Mouse (Mus musculus) thymus, postnatal 14 days (tissue): Measurements from ENCODE around the gene Hivep3.

Source experiments
- DNase-seq: peaks from one replicate; pipeline ENCODE4 v3.0.0; 2021

Hivep3 gene

DNA sequence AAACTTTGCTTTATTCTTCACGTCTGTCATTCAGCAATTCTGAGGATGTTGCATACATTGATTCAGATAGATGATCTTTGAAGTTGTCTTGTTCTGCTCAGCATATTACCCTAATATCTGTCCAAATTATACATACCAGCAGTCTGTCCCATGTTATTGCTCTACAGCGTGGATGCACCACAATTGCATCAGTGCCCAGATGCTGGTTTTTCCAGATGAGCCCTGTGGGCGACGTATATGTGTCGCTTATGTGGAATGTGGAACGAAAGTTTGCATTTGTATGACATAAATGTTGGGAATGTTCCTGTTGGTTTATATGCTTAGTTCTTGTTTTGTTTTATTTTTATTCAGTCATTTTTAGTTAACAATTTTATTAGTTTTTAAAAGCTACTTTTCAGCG, 221.4 kb downstream of the Hivep3 start:
- DNase-seq = no peak

GRCm38 (mm10) chr4:119957970-119958369, 224.4 kb downstream of the Hivep3 start:
- no peak for DNase-seq

DNA sequence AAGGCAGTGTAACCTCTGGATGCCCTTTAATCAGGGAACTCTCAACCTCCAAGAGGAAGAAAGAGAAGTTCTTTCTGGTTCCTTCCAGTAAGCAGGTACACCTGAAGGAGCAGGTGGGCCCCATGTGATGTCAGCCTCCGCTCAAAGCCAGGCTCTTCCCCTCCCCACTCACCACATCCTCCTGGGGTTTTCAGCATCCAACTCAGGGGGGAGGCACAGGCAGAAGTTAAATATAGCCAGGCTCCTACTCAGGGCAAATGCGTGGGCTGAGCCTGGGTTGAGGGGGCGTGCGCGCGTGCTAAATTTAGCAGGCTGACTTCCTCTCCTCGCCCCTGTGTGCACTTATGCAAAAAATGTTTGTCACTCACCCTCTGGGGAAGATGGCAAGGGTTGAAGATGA, 225.7 kb downstream of the Hivep3 start:
- peak; percentile 91 for DNase-seq

GRCm38 (mm10) chr4:119959873-119960272, 226.3 kb downstream of the Hivep3 start:
- no peak for DNase-seq

GRCm38 (mm10) chr4:119960523-119960922, 226.9 kb downstream of the Hivep3 start:
- DNase-seq = no peak

DNA sequence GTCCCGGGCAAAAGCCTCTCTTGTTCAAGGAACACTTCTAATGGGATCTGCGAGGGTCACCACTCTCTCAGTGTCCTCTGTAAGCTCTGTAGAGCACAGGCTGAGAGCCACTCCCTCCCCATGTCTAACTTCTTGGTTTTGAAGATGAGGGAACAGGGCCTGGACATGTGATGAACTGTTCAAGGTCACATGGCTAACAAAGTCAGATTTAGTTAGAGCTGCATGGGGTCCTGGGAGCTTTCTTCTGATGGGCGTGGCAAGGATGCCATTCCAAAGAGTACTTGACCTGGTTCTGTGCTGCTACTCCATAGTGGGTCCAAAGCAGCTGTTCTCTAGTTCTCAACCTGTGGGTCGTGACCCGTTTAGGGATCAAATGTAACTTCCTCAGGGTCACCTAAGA, 227.6 kb downstream of the Hivep3 start:
- no peak for DNase-seq

DNA sequence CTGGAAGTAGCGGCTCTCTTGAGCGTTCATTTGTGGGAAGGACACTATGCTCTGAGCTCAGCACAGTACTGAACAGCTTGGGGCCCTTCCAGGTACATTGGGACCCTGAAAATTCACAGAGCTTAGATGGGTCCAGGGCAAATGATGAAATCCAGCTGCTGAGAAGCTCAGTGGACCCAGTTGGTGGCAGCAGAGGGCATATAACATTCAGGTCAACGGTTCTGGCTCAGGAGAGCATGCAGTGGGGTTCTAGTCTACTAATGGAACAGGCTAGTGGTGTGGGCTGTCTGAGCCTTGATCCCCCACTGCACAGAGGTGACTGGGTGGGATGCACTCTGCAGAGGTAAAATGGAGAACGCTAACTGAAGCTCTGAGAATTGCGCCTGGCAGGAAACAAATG, 228.5 kb downstream of the Hivep3 start:
- DNase-seq = peak; percentile 47

DNA sequence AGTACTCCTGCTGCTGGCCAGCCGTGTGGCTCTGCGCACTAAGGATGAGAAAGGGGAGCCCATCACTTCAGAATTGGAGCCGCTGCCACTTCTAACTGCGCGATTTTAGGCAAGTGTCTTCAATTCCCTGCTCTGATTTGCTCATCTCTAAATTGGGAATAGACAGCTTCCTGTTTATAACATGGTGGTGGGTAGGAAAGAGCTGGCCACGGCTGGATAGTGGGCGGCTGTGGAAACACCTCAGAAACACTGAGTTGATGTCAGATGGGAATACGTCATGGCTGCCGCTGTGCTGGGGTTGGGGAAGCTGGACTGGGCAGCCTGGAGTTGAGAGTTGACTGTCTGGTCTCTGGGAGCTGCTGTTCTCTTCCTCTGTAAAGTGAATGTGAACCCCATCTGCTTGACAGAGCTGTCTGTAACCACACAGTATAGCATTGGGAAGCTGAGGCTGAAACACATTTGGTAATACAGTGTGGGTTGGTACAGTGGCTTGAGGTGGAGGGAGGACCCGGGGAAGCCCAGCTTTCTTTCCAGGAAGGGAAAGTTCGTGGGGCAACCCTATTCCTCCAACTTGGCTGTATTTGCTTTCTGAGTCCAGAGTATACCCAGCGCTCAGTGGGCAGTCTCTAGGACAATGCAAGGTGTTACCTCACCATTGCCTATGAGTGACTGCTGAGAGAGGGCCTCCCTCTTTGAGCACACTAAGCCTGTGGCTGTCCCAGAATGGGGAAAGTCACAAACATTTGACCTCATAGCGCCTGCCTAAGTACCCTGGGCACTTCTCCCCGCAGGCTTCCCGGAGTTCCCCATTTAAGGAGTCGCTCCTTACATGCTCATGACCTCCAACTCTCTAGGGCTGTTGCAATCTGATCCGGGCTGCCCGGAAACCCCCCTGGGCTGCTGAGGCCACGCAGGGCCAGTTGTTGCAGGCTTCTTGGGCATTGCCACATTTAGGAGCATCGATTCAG, 232.8 kb downstream of the Hivep3 start:
- no peak for DNase-seq

DNA sequence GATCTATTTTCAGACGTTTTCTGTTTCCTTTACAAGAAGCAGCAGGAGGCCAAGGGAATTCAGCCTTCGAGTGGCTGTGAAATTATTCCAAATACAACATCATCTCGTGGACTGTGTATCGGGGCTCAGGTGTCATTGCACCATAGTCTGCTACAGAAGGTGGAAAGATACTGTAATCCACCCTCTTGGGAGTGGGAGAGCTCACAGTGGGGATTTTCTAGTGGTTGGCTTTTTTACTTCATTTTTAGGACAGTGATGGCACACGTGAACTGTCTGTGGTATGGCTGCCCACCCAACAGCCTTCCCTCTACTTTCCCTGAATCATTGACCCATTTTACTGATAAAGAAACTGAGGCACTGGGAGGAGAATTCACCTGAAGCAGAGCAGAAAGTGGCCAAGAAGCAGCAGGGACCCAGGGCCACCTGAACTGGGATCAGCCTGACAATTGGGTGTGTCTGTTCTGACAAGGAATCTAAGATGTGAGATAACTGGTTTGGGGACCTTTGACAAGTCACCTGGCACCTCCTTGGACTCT, 233.6 kb downstream of the Hivep3 start:
- no peak for DNase-seq

DNA sequence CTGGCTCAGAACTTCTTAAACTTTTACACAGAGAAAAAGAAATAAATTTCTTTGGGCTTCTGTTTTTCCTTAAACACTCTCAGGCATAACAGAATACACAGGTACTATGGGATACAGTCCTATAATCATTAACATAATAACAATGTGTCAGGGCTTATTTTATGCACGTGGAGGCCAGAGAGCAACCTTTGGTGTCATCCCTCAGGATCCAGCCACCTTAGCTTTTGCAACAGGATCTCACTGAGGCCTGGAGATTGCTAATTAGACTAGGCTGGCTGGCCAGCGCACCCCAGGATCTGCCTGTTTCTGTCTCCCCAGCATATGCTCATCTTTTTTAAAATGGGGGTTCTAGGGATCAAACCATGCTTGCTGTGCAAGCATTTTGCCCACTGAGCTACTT, 234.1 kb downstream of the Hivep3 start:
- no peak for DNase-seq

GRCm38 (mm10) chr4:119968071-119968470, 234.5 kb downstream of the Hivep3 start:
- no peak for DNase-seq

GRCm38 (mm10) chr4:119968887-119969286, 235.3 kb downstream of the Hivep3 start:
- DNase-seq = no peak

DNA sequence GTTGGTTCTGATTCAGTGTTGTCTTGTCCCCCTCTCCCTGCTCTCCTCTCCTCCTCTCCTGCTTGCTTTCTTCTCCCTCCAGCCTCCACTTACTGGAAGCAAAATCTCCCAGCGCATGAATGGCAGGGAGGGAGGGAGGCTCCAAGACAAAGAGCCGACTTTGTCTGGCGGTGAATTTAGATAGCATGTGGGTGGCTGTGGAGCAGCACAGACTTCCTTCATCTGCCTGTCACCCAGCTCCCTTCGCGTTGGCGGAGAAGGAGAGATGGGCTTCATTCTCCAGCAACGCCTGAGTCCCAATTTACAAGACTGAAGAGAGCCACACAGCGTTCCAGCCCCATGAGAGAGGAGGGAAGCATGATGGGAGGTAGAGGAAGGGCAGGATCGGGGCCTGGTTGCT, 236.6 kb downstream of the Hivep3 start:
- no peak for DNase-seq

DNA sequence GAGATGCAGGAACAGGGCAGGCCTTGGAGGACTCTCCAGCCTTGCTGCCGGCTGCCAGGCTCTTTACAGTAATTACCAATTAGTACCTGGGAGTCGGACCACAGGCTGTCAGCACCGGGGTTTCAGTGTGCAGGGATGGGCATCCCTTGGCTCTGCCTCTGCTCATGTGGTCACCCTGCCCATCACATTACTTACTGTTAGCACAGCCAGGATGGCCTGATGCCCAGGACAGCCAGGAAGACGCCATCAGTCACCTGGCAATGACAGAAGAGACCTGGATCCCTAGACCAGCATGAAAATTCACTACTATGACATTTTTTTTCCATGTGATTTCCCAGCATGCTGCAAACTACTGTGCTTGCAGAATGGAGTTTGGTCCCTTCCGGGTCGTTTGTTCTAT, 238.8 kb downstream of the Hivep3 start:
- DNase-seq = no peak

DNA sequence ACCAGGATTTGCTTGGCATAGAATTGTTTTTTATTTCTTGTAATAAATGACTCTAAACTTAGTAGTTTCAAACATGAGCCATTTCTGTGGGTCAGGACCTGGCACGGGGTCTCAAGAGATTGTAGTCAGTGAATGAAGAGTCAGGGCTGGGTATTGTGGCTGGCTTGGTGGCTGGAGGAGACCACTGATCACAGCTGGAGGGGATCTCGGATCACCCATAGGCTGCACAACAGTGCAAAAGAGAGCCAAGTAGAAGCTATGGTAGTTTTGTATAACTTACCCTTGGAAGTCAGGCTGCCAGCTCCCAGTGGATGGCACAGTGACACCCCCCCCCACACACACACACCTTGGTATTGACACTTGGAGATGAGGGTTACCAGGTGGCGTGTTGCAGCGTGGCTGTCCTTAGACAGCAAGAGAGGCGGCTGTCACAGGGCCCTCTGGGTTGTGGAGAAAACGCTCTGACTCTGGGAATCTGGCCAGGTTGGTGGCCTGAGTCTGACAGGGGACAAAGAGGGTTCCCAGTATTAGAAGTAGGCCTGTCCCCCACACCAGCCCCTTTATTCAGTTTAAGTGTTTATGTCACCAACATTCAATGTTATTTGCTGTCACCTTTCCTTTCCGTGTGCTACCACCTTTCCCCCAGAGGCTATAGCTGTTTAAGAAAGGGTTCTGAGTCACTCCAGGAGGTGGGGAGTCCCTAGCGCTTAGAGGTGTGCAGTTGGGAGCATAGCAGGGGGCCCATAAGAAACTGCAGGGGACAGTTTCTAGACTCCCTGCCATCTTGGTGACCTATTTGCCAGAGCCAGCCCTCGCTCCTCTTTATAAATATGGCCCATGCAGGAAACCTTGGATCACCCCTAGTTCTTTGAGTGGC, 240.4 kb downstream of the Hivep3 start:
- DNase-seq = no peak

DNA sequence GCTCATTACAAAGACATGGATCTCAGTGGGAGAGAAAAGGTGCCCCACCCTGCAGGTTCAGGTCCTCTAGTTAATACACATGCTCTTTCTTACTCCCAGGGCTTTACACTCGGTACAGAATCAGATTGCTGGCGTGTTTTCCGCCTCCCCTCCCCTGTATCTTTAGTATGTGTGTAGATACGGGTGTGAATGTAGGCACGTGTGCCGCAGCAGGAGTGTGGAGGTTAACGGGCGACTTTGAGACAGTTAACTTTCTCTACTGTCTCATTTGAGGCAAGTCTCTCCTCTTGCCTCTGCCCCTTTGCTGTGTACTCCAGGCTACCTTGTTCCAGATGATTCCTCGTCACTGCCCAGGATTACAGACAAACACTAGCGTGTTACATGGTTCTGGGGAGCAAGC, 241.7 kb downstream of the Hivep3 start:
- no peak for DNase-seq

DNA sequence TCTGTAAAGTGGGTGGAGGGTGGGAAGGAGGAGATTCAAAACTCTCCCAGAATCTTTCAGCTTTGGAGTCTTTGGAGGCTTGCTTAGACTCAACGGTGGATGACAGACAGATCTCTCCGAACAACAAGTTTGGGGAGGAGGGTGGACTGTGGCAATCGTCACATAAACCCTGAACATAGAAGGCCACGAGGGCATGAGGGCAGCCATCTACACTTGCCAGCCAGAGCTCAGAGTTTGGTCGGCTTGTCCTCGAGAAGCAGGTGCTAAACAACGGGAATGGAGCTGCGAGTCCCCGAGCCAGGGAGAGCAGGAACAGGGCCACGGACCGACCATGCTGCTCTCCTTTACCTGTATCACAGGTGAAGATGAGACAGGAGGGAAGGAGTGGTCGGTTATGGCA, 242.2 kb downstream of the Hivep3 start:
- no peak for DNase-seq

- no peak for DNase-seq
Observed at GRCm38 (mm10) chr4:119976428-119977168, 243.0 kb downstream of the Hivep3 start.

- DNase-seq = no peak
Observed at GRCm38 (mm10) chr4:119977817-119978491, 244.4 kb downstream of the Hivep3 start.

DNA sequence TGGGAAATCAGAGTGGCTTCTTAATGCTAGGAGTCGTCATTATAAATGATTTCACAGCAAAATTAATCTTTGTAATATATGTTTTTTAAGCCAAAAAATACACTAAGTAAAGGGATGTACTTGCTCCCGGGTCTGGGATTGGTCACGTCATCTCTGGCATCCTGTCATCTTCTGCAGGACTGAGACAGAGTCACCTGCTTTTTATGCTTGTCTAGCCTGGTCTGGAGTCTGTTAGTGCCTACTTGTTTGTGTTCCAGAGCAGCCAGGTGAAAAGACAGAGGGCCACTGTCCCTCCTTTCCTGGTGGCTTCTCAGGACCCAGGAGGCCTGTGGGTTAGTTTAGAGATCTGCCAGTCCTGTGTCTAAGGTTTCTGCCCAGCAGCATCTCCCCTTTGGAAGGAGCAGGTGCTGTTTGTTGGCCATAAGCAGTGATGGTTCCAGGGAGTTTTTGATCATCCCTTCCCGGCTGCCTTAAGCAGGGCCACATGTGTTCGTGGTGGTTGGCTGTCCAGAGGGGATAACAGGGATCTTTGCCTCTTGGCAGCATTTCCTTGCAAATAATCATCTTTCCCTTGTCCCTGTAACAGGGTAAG, 245.8 kb downstream of the Hivep3 start:
- no peak for DNase-seq

DNA sequence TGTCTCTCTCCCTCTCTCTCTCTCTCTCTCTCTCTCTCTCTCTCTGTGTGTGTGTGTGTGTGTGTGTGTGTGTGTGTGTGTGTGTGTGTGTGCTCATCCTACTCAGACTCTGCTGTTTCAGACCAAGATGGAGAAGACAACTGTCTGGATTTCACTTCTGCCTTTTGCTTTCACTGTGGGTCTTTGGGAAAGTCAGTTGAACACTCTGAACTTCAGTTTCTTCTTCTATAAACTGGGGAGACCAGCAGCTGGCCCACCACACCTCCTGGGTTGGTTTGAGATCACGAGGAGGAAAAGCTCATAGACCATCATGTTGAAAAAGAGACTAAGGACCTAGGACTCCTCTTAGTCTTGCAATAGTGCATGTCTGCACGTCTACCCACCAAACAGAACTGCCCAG, 246.3 kb downstream of the Hivep3 start:
- no peak for DNase-seq
